Mouse (Mus musculus) stomach, postnatal 0 days (tissue): ENCODE measurements at regions not wholly inside any gene's neighbourhood (a gene's known extent, or its start where the extent isn't known, plus 50 kb on each side); places are given as distances from the start of the nearest gene placed in this dataset.

Source experiments
- CTCF ChIP-seq: IDR thresholded peaks from 2 replicates; pipeline ENCODE4 v1.5.1; 2016; ENCODE audit warnings: antibody characterized with exemption, low read depth, mild to moderate bottlenecking, moderate library complexity
- EP300 ChIP-seq: optimal IDR thresholded peaks from 2 replicates; pipeline ENCODE3; 2016; ENCODE audit warnings: antibody characterized with exemption

DNA sequence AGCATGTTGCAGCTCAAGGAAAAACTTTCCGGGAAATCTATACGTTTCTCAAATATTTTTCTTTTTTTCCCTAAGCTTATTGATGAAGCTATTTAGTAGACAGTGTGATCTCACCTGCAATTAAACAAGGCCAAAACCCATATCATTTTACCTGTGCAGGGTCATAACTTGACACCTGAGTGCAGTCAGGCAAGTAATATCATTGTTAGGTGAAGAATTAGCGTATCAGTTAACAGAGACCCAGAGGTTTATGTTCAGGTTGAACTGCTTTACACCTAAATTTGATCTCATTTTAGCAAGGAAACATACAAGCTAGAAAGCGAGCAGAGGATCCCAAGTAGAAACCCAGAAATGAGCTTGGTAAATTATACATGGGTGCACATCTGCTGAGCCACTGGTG, 178.6 kb upstream of the Hcn1 start:
- TF ChIP-seq CTCF (no peak), EP300 (no peak)
